Mouse (Mus musculus) common myeloid progenitor, adult 5-6 weeks (primary cell): ENCODE results near the gene Tbc1d19. TPM values are rescaled to one million over a fixed set of nuclear protein-coding genes. Genes with fewer than 3 reads are reported as not detected.

Experiments
- ATAC-seq: replicated peaks from 2 replicates; pipeline ENCODE4 v1.8.0; 2016; ENCODE audit warnings: low read depth, mild to moderate bottlenecking, moderate TSS enrichment, inconsistent platforms; ENCODE audit not compliant: poor library complexity, severe bottlenecking
- total RNA-seq: library from RNA; stranded (forward); fragments of 200-1000, 187-1606 nt; gene quantifications from 2 replicates; pipeline ENCODE4 v1.2.3, GENCODE M21; 2017

The Tbc1d19 gene
- total RNA-seq, 1 experiment from 2014 or later, result 18.1 TPM

DNA sequence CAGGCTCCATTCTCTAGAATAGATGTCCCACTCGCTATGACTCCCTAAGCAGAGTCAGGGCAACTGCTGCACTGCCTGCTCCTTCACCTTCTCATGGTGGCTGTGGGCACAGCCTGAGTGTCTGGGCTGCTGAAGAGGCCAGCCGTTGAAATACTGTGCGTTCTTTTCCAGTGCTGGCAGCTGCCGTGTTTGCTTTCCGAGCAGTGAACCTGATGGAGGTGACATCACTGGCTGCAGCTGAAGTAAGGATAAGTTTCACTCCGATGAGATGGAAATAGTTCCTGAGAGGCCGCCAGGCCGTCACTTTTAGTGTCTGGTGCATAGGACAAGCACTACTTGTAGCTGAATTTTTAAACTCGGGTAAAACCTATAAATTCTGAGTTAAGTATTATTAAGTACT lies 92.0 kb downstream of the Tbc1d19 start:
- no peak for ATAC-seq

DNA sequence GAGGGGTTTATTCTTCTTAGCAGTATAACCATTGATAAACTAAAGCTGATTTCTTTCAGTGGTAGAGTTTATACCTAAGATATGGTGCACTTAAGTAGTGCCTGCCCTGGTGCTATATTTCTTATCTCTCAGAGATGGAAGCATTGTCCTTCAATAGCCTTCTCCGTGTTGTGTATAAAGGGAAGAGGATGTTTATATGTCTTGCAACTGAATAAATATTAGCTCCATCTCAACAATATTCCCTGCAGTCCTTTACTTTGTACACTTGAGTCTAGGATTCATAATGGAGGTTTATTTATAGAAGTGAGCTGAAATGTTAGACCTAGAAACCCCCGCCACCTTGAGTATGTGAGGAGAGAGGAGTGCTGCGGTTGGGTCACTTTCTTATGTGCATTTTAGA lies 93.4 kb downstream of the Tbc1d19 start:
- ATAC-seq, result no peak

- peak; percentile 89 for ATAC-seq
Observed at GRCm38 (mm10) chr5:53909201-53909600, 99.8 kb downstream of the Tbc1d19 start.

- ATAC-seq, result no peak
Observed at GRCm38 (mm10) chr5:53920416-53920815, 111.0 kb downstream of the Tbc1d19 start.

- ATAC-seq, result no peak
Observed at GRCm38 (mm10) chr5:53922149-53922904, 112.9 kb downstream of the Tbc1d19 start.

GRCm38 (mm10) chr5:53924005-53924404 lies 114.6 kb downstream of the Tbc1d19 start:
- ATAC-seq, result 0 out of 2 replicates have a peak, but pooled peaks have one; percentile 36

DNA sequence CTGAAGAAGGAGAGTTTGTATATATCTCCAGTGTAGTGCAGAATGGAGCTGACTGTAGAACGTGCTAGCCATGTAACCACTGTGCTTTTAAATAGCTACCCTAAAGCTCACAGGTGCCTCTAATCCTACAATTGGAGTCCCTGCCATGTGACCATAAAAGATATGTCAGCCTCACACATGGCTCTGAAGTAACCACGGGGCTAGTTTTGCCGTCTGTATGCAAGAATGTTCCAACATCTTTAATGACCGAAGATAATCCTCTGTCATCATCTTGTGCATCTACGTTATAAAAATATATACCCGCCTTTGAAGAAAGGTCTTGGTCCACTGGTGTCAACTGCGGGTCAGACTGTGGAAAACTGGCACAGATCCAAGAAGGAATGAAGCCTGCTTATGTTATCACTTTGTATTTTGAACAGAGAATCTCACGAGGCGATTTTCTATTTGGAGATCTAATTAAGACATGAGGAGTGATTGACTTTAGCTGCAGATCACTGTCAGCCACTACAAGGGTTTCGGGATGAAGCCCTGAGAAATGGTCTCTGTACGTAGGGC lies 117.0 kb downstream of the Tbc1d19 start:
- no peak for ATAC-seq

DNA sequence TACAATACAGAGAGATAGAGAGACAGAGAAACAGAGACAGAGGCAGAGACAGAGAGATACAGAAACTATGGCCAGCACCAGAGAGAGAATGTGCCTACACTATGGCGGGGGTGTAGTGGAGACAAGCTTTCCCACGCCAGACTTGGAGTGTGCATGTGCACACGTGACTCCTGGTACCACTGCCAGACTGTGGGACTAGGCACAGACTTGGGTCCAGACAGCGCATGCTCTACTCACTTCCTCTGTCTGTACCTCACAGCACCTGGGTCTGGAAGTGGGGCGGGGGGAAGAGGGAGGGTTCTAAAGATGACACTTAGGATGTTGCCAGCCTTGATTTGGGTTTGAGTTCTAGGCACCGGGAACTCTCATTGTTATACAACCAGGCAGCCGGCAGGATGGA lies 118.5 kb downstream of the Tbc1d19 start:
- no peak for ATAC-seq

- no peak for ATAC-seq
Observed at GRCm38 (mm10) chr5:53928537-53928936, 119.1 kb downstream of the Tbc1d19 start.

DNA sequence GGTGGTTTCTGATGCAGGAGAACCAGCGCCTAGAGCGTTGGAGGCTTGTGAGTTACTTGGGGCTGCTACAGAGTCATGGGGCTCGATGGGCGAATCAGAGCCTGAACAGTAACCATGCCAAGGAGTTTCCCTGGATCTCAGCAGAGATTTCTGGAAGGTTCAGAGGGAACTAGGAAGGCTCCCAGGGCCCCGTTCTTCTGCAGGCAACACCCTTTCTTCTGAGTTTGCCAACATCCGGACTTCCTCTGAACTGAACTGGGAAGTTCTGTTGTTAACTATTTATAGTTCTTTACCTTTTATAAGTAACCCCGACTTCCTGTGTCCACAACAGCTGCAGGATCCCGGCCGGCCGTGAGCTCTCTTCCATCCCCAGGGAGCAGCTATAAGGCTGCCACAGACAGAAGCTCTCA lies 119.8 kb downstream of the Tbc1d19 start:
- ATAC-seq, result peak; percentile 45; the same call in 1 of the 2 replicates

- ATAC-seq, result no peak
Observed at GRCm38 (mm10) chr5:53929814-53930213, 120.4 kb downstream of the Tbc1d19 start.

DNA sequence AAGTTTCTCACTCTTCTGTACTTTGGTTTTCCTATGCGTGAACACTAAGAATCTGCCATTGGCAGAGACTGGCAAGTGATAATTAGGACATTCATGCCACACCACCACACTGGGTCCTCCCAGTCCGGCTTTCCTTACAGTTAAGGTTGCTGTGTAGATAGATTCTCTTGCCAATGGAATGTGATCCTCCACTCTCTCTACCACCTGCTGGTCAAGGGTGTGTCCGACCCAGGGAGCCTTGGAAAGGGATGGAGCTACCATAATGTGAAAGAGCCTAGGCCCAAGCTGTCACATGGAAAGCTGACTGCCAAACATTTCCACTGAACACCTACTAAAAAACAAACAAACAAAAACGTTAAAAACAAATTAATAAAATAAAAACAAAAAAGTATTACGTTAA lies 121.6 kb downstream of the Tbc1d19 start:
- no peak for ATAC-seq

GRCm38 (mm10) chr5:53933628-53934027 lies 124.2 kb downstream of the Tbc1d19 start:
- no peak for ATAC-seq

- no peak for ATAC-seq
Observed at GRCm38 (mm10) chr5:53934040-53934439, 124.6 kb downstream of the Tbc1d19 start.

GRCm38 (mm10) chr5:53934826-53935225 lies 125.4 kb downstream of the Tbc1d19 start:
- no peak for ATAC-seq

DNA sequence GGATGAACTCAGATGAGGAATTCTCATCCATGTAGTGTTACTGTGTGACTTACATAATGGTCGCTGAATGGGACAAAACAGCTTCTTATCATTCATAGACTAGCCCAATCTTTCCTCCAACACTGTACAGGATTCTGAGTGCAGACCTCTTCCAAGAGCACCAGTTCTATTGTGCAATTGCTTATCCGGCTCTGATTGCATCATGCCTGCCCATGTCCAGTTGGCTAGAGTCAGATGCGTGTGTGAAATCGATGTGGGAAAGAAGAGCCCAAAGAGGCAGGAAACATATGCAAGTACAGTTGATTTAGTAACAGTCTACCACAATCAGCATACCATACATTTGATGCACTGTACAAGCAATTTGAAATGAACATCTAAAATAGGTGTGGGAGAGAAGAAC lies 127.8 kb downstream of the Tbc1d19 start:
- peak; percentile 96 for ATAC-seq

DNA sequence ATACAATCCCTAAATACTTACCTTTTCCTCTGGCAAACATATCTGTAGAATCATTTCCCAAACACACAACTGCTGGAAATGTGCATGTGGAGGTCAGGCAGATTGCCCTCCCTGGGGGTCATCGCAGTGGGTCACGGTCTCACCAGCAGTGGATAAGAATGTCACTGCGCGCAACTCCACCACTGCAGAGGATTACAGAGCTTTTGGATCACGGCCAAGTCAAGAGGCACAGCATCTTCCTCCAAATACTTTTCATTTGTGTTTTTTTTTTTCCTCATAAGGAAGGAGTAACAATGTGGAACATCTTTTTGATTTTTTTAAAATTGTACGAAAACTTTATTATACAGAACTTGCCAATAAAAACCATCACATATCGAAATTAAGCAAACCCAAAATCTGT lies 129.6 kb downstream of the Tbc1d19 start:
- ATAC-seq, result no peak

DNA sequence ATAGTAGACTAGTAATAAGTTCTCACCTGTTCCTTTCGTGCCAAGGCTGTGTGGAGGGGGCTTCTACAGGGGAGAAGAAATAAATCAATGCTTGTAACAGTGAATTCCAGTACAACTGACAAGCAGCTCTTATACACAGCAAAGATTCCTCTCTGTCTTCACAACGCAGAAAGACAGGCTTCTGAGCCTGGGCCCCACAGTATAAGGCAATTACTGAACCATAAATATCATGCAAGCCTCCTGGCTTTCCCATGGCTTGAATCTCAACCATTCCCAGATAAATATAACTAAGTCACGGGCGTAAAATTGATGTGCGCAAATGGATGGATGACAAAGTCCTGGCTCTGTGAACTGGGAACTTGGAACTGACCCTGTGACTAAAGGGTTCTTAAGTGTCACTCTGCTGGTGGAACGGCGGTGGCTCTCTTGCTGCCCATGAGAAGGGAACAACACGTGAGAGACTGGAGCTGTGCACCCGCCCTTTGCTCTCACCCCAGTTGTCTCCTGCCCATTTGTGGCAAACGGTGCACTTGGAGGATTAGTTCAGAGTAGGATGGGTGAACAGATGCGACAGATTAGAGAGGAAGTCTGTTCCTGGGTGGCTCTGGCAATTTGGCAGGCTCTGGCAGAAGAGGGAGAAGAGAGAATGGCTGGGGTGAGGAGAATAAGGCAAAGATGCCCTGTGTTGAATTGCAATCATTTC lies 132.1 kb downstream of the Tbc1d19 start:
- ATAC-seq, result no peak

GRCm38 (mm10) chr5:53942332-53942731 lies 132.9 kb downstream of the Tbc1d19 start:
- no peak for ATAC-seq

DNA sequence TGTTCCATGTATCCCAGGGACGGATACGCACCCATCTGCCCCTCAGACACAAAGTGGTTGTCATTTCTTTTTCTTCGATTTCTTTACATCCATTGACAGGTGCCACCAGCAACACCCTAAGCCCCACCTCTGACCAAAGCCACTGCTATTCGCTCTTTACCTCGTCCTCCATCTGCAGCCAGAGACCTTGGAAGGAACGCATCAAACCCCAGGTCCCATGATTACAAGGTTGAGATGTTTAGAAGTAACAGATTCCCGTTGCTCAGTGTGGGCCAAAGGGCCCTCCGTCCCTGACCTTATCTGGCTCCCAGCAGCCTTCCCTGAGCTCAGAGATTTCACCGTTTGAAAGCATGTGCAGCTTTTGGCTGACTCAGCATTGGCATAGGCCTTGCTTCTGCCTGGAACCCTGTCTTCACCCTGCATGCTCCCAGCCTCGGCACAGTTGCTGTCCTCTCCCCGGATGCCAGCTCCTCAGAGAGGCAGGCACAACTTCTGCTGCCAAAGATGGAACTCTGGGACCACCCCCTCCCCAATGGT lies 134.0 kb downstream of the Tbc1d19 start:
- no peak for ATAC-seq

- ATAC-seq, result no peak
Observed at GRCm38 (mm10) chr5:53946747-53947146, 137.3 kb downstream of the Tbc1d19 start.
